Mouse (Mus musculus): Measurements from ENCODE around the gene Dtymk.

GRCm38 (mm10) chr1:93764871-93765591, 36.7 kb downstream of the Dtymk start:
- no peak for TF ChIP-seq TAL1 (IDR thresholded peaks at IDR 0.05; ENCODE audit: low read length)
- no peak for TF ChIP-seq GATA1 (IDR thresholded peaks at IDR 0.05; ENCODE audit: low read length)
